Mouse (Mus musculus) hindbrain, embryonic 16.5 days (tissue): ENCODE measurements around the gene Osbp2. TPM values are rescaled to one million over a fixed set of nuclear protein-coding genes. Genes with fewer than 3 reads are reported as not detected.
A peak's percentile ranks its signal among the peaks of the same experiment; 100 is the strongest.

Experiments used
- ATAC-seq: fragments of 200-750 bp; cut with Nextera tagmentation; 2 replicates; pipeline ENCODE4 v1.8.0; 2017; ENCODE audit warnings: moderate TSS enrichment, moderate library complexity
- H3K27ac ChIP-seq: fragments of 300-500 bp; sonication (generic); 2 replicates; pipeline ENCODE4 v1.5.1; 2014; ENCODE audit warnings: low read depth, mild to moderate bottlenecking, control low read depth, low read length, moderate library complexity
- H3K27me3 ChIP-seq: fragments of 300-500 bp; sonication (generic); replicated peaks from 2 replicates; pipeline ENCODE4 v1.6.1; 2014; ENCODE audit warnings: low read length; ENCODE audit not compliant: control insufficient read depth, insufficient read depth
- H3K36me3 ChIP-seq: fragments of 300-500 bp; sonication (generic); 2 replicates; pipeline ENCODE4 v1.6.1; 2014; ENCODE audit warnings: mild to moderate bottlenecking, low read length, moderate library complexity, mixed read lengths; ENCODE audit not compliant: control insufficient read depth, insufficient read depth
- H3K4me1 ChIP-seq: fragments of 300-500 bp; sonication (generic); 2 replicates; pipeline ENCODE4 v1.6.1; 2014; ENCODE audit warnings: low read depth, low read length; ENCODE audit not compliant: control insufficient read depth, insufficient read depth
- H3K4me2 ChIP-seq: fragments of 300-500 bp; sonication (generic); 2 replicates; pipeline ENCODE4 v1.6.1; 2014; ENCODE audit warnings: mild to moderate bottlenecking, low read length, control low read depth, moderate library complexity
- H3K4me3 ChIP-seq: fragments of 300-500 bp; sonication (generic); 2 replicates; pipeline ENCODE4 v1.5.1; 2014; ENCODE audit warnings: mild to moderate bottlenecking, low read length, control low read depth, moderate library complexity
- H3K9ac ChIP-seq: fragments of 300-500 bp; sonication (generic); 2 replicates; pipeline ENCODE4 v1.6.1; 2014; ENCODE audit warnings: low read depth, mild to moderate bottlenecking, control low read depth, low read length, moderate library complexity
- H3K9me3 ChIP-seq: fragments of 300-500 bp; sonication (generic); 2 replicates; pipeline ENCODE4 v1.6.1; 2014; ENCODE audit warnings: mild to moderate bottlenecking, low read length, moderate library complexity; ENCODE audit not compliant: control insufficient read depth
- WGBS: fragments of 180-500 bp; shearing (Covaris S2); extraction: QIAGEN DNeasy Blood & Tissue Kit; methylation state at CpG from one replicate; pipeline ENCODE4 v1.1.7; 2014; 5-methylcytosine and 5-hydroxymethylcytosine counted together
- polyA plus RNA-seq: library from polyadenylated mRNA; unstranded; fragments of >200 nt; fragmentation: Nextera tagmentation; extraction: Ambion mirVana; gene quantifications from 2 replicates; pipeline ENCODE4 v1.2.1, GENCODE M21; 2015

Osbp2 gene
- polyA plus RNA-seq, 1 experiment from 2014 or later: 34.8 TPM

GRCm38 (mm10) chr11:3843943-3844734, 19.6 kb downstream of the Osbp2 start:
- H3K9ac ChIP-seq: no peak overlapping the region
- H3K27ac ChIP-seq: no peak overlapping the region
- no peaks in the 10 kb centered on the region for H3K36me3 ChIP-seq
- 76% methylated on average over 17 of the region's 17 CpGs for WGBS
- H3K9me3 ChIP-seq: no peaks in the 10 kb centered on the region
- no peak overlapping the region for H3K4me2 ChIP-seq
- ATAC-seq: no peak
- no peaks in the 10 kb centered on the region for H3K4me1 ChIP-seq
- no peak overlapping the region for H3K4me3 ChIP-seq
- no peaks in the 10 kb centered on the region for H3K27me3 ChIP-seq

DNA sequence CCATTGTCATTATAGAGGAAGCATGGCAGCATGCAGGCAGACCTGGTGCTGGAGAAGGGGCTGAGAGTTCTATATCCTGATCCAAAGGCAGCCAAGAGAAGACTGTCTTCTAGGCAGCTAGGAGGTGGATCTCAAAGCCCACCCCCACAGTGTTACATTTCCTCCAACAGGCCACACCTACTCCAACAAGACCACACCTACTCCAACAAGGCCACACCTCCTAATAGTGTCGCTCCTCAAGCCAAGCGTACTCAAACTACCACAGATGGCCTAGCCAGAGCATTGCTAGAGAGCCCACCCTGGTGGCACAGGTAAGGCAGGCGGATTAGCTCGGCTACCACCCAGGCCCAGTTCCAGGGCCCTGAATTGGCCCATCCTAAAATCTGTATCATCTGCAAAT, 28.4 kb downstream of the Osbp2 start:
- Histone ChIP-seq H3K4me2 (no peak overlapping the region), H3K27ac (no peak overlapping the region), H3K9ac (no peak overlapping the region), H3K9me3 (no peaks in the 10 kb centered on the region), H3K4me3 (no peak overlapping the region), H3K4me1 (no peaks in the 10 kb centered on the region; the same call in 1 of the 2 replicates), H3K36me3 (no peaks in the 10 kb centered on the region), H3K27me3 (no peaks in the 10 kb centered on the region)
- no peak for ATAC-seq
- WGBS: 76% methylated on average over 4 of the region's 4 CpGs

DNA sequence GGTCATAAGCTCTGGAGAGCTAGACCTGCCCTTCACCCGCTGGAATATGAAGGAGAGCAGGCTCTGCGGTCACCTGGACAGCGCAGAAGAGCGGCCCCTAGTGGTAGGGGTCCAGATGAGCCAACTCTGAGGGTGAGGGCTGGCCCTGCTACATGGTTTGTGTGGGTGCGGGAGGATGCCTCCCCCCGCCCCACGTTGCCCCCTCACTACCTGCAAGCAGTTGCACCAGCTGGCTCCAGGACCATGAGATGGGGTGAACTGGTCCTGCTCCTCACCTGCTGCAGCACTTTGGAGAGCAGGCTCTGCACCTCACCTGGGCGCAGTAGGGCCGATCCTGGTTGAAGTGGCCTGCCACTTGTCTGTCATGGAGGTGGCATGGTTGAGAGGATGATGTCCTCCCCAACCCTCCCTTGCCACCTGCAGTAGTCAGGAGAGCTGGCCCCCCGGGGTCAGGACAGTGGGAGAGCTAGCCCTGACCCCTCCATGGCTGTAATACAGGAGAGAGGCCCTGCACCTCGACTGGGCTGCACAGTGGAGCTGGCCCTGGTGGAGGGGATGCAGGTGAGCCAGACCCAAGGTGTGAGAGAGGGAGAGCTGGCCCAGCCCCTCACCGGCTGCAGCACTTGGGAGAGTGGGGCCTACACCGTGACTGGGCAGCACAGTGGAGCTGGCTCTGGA, 29.1 kb downstream of the Osbp2 start:
- H3K36me3 ChIP-seq: no peaks in the 10 kb centered on the region
- no peak overlapping the region for H3K9ac ChIP-seq
- ATAC-seq: peak; percentile 42
- no peaks in the 10 kb centered on the region; the same call in 1 of the 2 replicates for H3K4me1 ChIP-seq
- no peak overlapping the region; the same call in 1 of the 2 replicates for H3K27ac ChIP-seq
- WGBS: 48% methylated on average over 13 of the region's 13 CpGs
- H3K4me3 ChIP-seq: no peak overlapping the region
- H3K9me3 ChIP-seq: no peaks in the 10 kb centered on the region
- no peak overlapping the region for H3K4me2 ChIP-seq
- H3K27me3 ChIP-seq: no peaks in the 10 kb centered on the region

- H3K4me2 ChIP-seq: no peak overlapping the region; the same call in 1 of the 2 replicates
These were observed 29.9 kb downstream of the Osbp2 start for GRCm38 (mm10) chr11:3833544-3834420.

DNA sequence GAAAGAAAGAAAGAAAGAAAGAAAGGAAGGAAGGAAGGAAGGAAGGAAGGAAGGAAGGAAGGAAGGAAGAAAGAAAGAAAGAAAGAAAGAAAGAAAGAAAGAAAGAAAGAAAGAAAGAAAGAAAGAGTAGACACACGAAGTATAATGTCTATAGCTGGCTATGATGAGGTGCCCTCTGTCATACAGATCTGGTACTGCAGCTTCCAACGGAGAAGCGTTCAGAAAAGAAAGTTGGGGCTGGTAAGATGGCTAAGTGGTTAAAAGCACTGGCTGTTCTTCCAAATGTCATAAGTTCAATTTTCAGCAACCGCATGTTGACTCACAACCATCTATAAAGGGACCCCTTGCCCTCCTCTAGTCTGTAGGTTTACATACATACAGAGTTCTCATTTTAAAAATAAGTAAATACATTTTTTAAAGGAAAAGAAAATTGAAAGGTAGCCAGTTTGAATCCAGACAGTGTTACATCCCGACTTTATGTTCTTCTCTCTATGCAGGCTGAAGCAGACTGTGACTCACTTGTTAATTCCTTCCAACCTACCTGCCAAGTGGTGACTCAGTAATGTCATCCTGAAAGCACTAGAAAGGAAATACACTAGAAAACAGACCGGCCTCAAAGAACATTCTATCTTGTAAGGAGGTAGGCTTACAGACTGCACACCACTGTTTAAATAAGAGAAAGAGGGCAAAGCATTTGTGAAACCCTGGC, 31.4 kb downstream of the Osbp2 start:
- ATAC-seq: no peak
- Histone ChIP-seq H3K4me2 (no peak overlapping the region), H3K36me3 (no peaks in the 10 kb centered on the region), H3K9me3 (0 out of 2 replicates have a peak, but pooled peaks cover 2% of the 10 kb centered on the region), H3K27ac (no peak overlapping the region), H3K4me3 (no peak overlapping the region), H3K4me1 (no peaks in the 10 kb centered on the region; the same call in 1 of the 2 replicates), H3K9ac (no peak overlapping the region), H3K27me3 (no peaks in the 10 kb centered on the region)
- 51% methylated on average over 6 of the region's 6 CpGs for WGBS

More at GRCm38 (mm10) chr11:3833544-3834420, 29.9 kb downstream of the Osbp2 start:
- no peaks in the 10 kb centered on the region for H3K36me3 ChIP-seq
- no peaks in the 10 kb centered on the region for H3K27me3 ChIP-seq
- 0 out of 2 replicates have a peak overlapping the region, but pooled peaks have one; percentile 19 for H3K9ac ChIP-seq
- H3K4me1 ChIP-seq: no peaks in the 10 kb centered on the region; the same call in 1 of the 2 replicates
- no peaks in the 10 kb centered on the region for H3K9me3 ChIP-seq
- ATAC-seq: peak; percentile 68
- 38% methylated on average over 21 of the region's 21 CpGs for WGBS
- H3K27ac ChIP-seq: peak overlapping the region; percentile 65
- H3K4me3 ChIP-seq: no peak overlapping the region

GRCm38 (mm10) chr11:3829736-3830135, 34.0 kb downstream of the Osbp2 start:
- 0 out of 2 replicates have a peak, but pooled peaks cover 2% of the 10 kb centered on the region for H3K9me3 ChIP-seq
- no peaks in the 10 kb centered on the region for H3K27me3 ChIP-seq
- H3K9ac ChIP-seq: no peak overlapping the region
- WGBS: 83% methylated on average over 5 of the region's 5 CpGs
- H3K36me3 ChIP-seq: no peaks in the 10 kb centered on the region
- no peak overlapping the region for H3K4me2 ChIP-seq
- no peaks in the 10 kb centered on the region; the same call in 1 of the 2 replicates for H3K4me1 ChIP-seq
- no peak for ATAC-seq
- no peak overlapping the region for H3K4me3 ChIP-seq
- H3K27ac ChIP-seq: no peak overlapping the region

- Histone ChIP-seq H3K4me1 (no peaks in the 10 kb centered on the region), H3K27me3 (no peaks in the 10 kb centered on the region), H3K4me3 (no peak overlapping the region), H3K9ac (no peak overlapping the region), H3K4me2 (no peak overlapping the region), H3K27ac (no peak overlapping the region), H3K9me3 (0 out of 2 replicates have a peak, but pooled peaks cover 2% of the 10 kb centered on the region), H3K36me3 (no peaks in the 10 kb centered on the region)
- 79% methylated on average over 5 of the region's 5 CpGs for WGBS
- no peak for ATAC-seq
These were observed 39.6 kb downstream of the Osbp2 start for GRCm38 (mm10) chr11:3824138-3824537.

DNA sequence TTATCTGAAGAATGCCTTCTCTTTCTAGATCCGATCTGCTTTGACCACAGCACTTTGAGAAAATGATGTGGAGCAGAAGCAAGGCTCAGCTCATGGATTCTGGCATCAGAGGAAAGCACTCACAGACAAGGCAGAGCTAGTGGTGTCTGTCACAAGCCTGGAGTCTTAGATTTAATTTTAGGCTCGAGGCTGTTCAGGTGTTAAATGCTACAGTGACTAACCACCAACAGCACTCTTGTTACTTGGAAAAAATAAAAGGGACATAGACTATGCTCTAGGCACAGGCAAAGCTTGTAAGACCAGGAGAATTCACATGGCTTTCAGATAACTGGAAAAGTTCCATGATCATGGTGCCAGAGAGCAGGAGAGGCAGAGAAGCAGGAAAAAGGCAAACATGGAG, 40.3 kb downstream of the Osbp2 start:
- Histone ChIP-seq H3K27ac (no peak overlapping the region), H3K4me2 (no peak overlapping the region), H3K9me3 (0 out of 2 replicates have a peak, but pooled peaks cover 2% of the 10 kb centered on the region), H3K36me3 (no peaks in the 10 kb centered on the region), H3K27me3 (no peaks in the 10 kb centered on the region), H3K9ac (no peak overlapping the region), H3K4me1 (no peaks in the 10 kb centered on the region), H3K4me3 (no peak overlapping the region)
- no peak for ATAC-seq
- 56% methylated on average over 2 of the region's 2 CpGs for WGBS
